Mouse (Mus musculus) forebrain, embryonic 14.5 days (tissue): ENCODE results near the gene Ptger1. TPM values are rescaled to one million over a fixed set of nuclear protein-coding genes. Genes with fewer than 3 reads are reported as not detected.
A peak's percentile ranks its signal among the peaks of the same experiment; 100 is the strongest.

Experiments
- ATAC-seq: fragments of 200-750 bp; cut with Nextera tagmentation; 2 replicates; pipeline ENCODE4 v1.8.0; 2017; ENCODE audit warnings: mild to moderate bottlenecking, moderate library complexity
- DNase-seq: peaks from one replicate; pipeline ENCODE4 v3.0.0-alpha.2; 2015; ENCODE audit warnings: low spot score
- H3K27ac ChIP-seq: fragments of 300-500 bp; sonication (generic); 2 replicates; pipeline ENCODE4 v1.5.1; 2014; ENCODE audit warnings: low read depth, mild to moderate bottlenecking, control low read depth, low read length, moderate library complexity
- H3K27me3 ChIP-seq: fragments of 300-500 bp; sonication (generic); replicated peaks from 2 replicates; pipeline ENCODE4 v1.6.1; 2014; ENCODE audit warnings: low read length, control low read depth, mixed read lengths; ENCODE audit not compliant: control insufficient read depth, insufficient read depth
- H3K36me3 ChIP-seq: fragments of 300-500 bp; sonication (generic); 2 replicates; pipeline ENCODE4 v1.6.1; 2014; ENCODE audit warnings: low read length, control low read depth; ENCODE audit not compliant: control insufficient read depth, insufficient read depth
- H3K4me1 ChIP-seq: fragments of 300-500 bp; sonication (generic); 2 replicates; pipeline ENCODE4 v1.6.1; 2014; ENCODE audit warnings: antibody characterized with exemption, low read length, control low read depth; ENCODE audit not compliant: control insufficient read depth, insufficient read depth
- H3K4me2 ChIP-seq: fragments of 300-500 bp; sonication (generic); 2 replicates; pipeline ENCODE4 v1.6.1; 2014; ENCODE audit warnings: mild to moderate bottlenecking, control low read depth, low read length
- H3K4me3 ChIP-seq: fragments of 300-500 bp; sonication (generic); 2 replicates; pipeline ENCODE4 v1.5.1; 2014; ENCODE audit warnings: low read depth, low read length, control low read depth
- H3K9ac ChIP-seq: fragments of 300-500 bp; sonication (generic); 2 replicates; pipeline ENCODE4 v1.6.1; 2014; ENCODE audit warnings: mild to moderate bottlenecking, low read length, control low read depth, moderate library complexity
- H3K9me3 ChIP-seq: fragments of 300-500 bp; sonication (generic); replicated peaks from 2 replicates; pipeline ENCODE4 v1.6.1; 2016; ENCODE audit warnings: low read length, control low read depth, mixed read lengths; ENCODE audit not compliant: control insufficient read depth
- WGBS: fragments of 180-500 bp; shearing (Covaris S2); extraction: QIAGEN DNeasy Blood & Tissue Kit; methylation state at CpG from one replicate; pipeline ENCODE4 v1.1.7; 2014; 5-methylcytosine and 5-hydroxymethylcytosine counted together
- polyA plus RNA-seq: library from polyadenylated mRNA; unstranded; fragments of >200 nt; fragmentation: Nextera tagmentation; extraction: Ambion mirVana; gene quantifications from 2 replicates; pipeline ENCODE4 v1.2.1, GENCODE M21; 2014

Gene Ptger1
- polyA plus RNA-seq, 1 experiment from 2014 or later, result 0.27 TPM

DNA sequence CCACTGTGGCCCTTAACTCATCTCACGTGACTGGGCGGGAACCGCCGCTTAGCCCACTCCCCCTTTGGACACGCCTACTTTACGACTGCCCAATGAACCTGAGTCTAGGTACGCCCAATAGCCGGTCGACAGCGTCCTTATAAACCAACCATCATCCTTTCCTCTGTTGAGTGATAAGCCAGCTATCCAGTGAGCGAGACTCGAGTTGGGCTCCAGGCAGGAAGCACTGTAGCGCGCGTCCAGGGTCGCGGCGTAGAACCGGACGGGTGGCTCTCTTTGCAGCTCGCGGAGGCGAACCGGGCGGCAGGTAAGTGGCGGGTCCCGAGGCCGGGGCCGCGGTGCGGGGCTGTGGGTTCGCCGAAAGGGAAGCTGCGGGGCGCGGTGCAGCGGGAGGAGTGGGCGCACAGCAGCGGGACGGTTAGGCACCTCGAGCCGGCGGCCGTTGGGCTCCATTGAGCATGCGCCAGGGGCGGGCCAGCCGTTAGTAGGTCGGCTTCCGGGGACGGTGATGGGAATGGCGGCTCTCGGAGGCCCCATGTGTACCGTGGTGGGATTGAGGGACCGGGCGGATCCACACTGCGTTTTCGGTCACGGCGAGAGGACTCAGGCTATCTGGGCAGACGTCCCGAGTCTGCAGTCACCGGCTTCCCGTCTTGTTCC is 48.7 kb downstream of the Ptger1 start, which contains the start of gene Ddx39:
Ddx39 (plus strand) TSS at position 147 of the 660 bp plus-strand sequence.
- under 1% methylated on average over 63 of the region's 63 CpGs for WGBS
- H3K27ac ChIP-seq, result peak within 1 kb of the TSS; percentile 90
- H3K27me3 ChIP-seq, result no peaks in the 10 kb centered on the region
- DNase-seq, result peak; percentile 99
- H3K9me3 ChIP-seq, result no peaks in the 10 kb centered on the region
- H3K36me3 ChIP-seq, result peaks cover 11% of the 10 kb centered on the region
- H3K4me1 ChIP-seq, result peaks cover 11% of the 10 kb centered on the region
- H3K4me3 ChIP-seq, result peak within 1 kb of the TSS; percentile 89
- peak within 1 kb of the TSS; percentile 86 for H3K9ac ChIP-seq
- peak within 1 kb of the TSS; percentile 92 for H3K4me2 ChIP-seq
- ATAC-seq, result peak; percentile 100

DNA sequence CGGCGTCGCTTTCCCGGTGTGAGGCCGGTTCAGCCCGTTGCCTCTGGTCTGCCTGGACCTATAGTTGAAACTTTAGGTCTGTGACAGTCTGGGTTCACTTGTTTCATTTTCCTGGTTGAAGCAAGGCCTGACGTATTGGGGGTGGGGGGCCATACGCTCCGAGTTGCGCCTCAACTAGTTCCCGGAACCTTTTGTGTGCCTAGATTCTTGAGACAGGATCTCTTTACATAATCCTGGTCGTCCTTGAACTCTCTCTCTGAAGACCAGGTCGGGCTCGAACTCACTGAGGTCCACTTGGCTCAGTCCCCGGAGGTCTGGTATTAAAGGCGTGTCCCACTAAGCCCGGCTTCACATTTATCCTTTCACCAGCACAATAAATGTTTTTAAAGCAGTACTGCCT is 49.3 kb downstream of the Ptger1 start:
- no peak for DNase-seq
- ATAC-seq, result no peak
- peaks cover 17% of the 10 kb centered on the region for H3K36me3 ChIP-seq
- peak overlapping the region; percentile 92 for H3K4me2 ChIP-seq
- peak overlapping the region; percentile 86 for H3K9ac ChIP-seq
- no peaks in the 10 kb centered on the region for H3K9me3 ChIP-seq
- H3K27ac ChIP-seq, result no peak overlapping the region; the same call in 1 of the 2 replicates
- H3K4me1 ChIP-seq, result peaks cover 11% of the 10 kb centered on the region
- peak overlapping the region; percentile 89 for H3K4me3 ChIP-seq
- WGBS, result 2% methylated on average over 17 of the region's 17 CpGs
- no peaks in the 10 kb centered on the region for H3K27me3 ChIP-seq

DNA sequence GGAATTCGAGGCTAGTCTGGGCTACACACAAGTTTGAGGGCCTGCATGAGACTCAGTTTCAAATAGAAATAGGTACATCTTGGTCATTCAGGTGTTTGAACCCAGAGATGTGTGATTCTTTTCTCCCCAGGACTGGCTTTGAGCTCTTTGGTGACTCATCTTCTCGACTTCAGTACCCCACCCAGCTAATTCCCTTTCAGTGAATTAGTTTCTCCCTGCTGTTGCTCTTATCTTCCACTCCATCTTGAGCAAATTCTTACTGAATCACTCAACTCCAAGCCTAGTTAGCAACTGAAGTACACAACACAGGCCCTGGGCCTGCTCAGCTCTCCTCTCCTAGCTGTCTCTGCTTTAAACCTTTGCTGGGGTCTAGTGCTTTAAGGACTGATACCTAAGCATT is 50.1 kb downstream of the Ptger1 start:
- Histone ChIP-seq H3K27ac (no peak overlapping the region), H3K9ac (peak overlapping the region; percentile 0; the same call in 1 of the 2 replicates), H3K27me3 (no peaks in the 10 kb centered on the region), H3K4me1 (peaks cover 11% of the 10 kb centered on the region), H3K9me3 (no peaks in the 10 kb centered on the region), H3K4me3 (peak overlapping the region; percentile 89), H3K4me2 (peak overlapping the region; percentile 92), H3K36me3 (peaks cover 25% of the 10 kb centered on the region)
- no peak for DNase-seq
- no peak for ATAC-seq
- 74% methylated on average over 2 of the region's 2 CpGs for WGBS

DNA sequence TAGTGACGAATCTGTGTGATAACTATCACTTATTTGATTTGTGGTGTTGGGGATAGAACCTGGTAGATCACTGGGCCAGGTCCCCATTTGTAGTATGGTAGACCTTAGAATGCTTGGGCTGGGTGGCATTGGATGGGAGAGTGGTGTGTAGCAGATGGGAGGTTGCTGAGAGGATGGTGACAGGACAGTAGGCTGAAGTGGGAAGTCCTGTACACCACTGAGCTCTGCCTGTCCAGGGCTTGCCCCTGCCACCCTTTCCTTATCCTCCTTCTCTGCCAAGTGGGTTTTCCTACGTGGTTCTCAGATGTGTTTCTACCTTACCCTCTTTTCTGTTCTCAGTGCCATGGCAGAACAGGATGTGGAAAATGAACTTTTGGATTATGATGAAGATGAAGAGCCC is 52.6 kb downstream of the Ptger1 start:
- ATAC-seq, result no peak
- no peaks in the 10 kb centered on the region for H3K9me3 ChIP-seq
- no peak for DNase-seq
- no peak overlapping the region for H3K4me2 ChIP-seq
- WGBS, result 90% methylated on average over 2 of the region's 2 CpGs
- H3K27me3 ChIP-seq, result no peaks in the 10 kb centered on the region
- H3K4me1 ChIP-seq, result peaks cover 11% of the 10 kb centered on the region
- H3K4me3 ChIP-seq, result no peak overlapping the region
- H3K27ac ChIP-seq, result no peak overlapping the region
- H3K9ac ChIP-seq, result no peak overlapping the region
- H3K36me3 ChIP-seq, result peaks cover 50% of the 10 kb centered on the region

DNA sequence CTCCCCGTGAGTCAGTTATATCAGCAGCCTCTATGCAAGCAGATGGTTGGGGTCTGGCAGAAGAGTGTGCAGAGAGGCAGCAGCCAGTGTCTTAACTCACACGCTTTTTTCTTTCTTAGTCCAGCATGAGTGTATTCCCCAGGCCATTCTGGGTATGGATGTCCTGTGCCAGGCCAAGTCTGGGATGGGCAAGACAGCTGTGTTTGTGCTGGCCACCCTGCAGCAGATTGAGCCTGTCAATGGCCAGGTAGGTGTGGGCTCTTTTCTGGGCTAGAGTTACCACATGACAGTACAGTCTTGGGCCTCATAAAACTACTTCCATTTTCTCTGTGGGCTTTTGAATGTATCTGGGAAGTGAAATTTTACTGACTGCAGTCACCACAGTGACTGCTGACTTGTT is 53.2 kb downstream of the Ptger1 start:
- Histone ChIP-seq H3K4me2 (no peak overlapping the region), H3K27me3 (no peaks in the 10 kb centered on the region), H3K27ac (no peak overlapping the region), H3K36me3 (peaks cover 56% of the 10 kb centered on the region), H3K9ac (no peak overlapping the region), H3K9me3 (no peaks in the 10 kb centered on the region), H3K4me1 (peaks cover 11% of the 10 kb centered on the region), H3K4me3 (no peak overlapping the region)
- ATAC-seq, result no peak
- no peak for DNase-seq
- WGBS, result 89% methylated on average over 2 of the region's 2 CpGs

DNA sequence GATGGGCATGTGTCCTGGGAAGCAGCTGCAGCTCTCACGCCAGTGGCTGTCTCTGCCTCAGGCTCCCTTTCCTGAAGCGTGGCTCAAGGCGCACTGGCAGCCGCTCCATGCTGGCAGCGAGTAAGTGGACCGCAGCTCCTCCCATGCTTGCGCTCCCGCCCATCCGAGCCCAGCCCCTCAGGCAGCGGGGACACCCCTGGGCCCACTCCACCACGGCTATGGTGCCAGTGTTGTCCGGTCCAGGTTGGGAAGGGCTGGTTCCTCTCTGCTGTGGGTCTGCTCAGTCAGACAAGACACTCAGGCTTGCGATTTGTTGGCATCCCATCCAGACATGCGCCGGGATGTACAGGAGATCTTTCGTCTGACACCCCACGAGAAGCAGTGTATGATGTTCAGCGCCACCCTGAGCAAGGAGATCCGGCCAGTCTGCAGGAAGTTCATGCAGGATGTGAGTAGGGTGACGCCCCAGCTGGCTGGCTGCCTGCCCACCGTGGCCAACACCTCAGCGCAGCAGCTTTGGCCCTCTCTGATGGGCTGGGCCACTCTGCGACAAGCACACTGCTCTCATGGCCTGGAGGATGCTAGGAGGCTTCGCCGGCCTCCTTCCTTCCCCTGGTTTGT is 55.0 kb downstream of the Ptger1 start:
- Histone ChIP-seq H3K36me3 (peaks cover 71% of the 10 kb centered on the region), H3K4me2 (no peak overlapping the region), H3K9me3 (no peaks in the 10 kb centered on the region), H3K4me3 (no peak overlapping the region), H3K27me3 (no peaks in the 10 kb centered on the region), H3K27ac (no peak overlapping the region), H3K4me1 (peaks cover 4% of the 10 kb centered on the region), H3K9ac (no peak overlapping the region)
- WGBS, result 90% methylated on average over 25 of the region's 25 CpGs
- ATAC-seq (no peak), DNase-seq (no peak)

Other genes starting within 250 kb of the Ptger1 start
- 232 and 263 TPM in 2 replicates for gene Scoc, start 208.3 kb upstream of the Ptger1 start, polyA plus RNA-seq
- gene Olfr370, start 130.9 kb upstream of the Ptger1 start, polyA plus RNA-seq, result not detected in 2 replicates
- 370 and 449 TPM in 2 replicates for gene Ndufb7, start 100.0 kb upstream of the Ptger1 start, polyA plus RNA-seq
- 806 and 815 TPM in 2 replicates for gene Tecr, start 58.7 kb upstream of the Ptger1 start, polyA plus RNA-seq
- gene Dnajb1, start 58.5 kb upstream of the Ptger1 start, polyA plus RNA-seq, result 30.1 and 43.0 TPM in 2 replicates
- 108 and 122 TPM in 2 replicates for gene Gipc1, start 14.0 kb upstream of the Ptger1 start, polyA plus RNA-seq
- gene Pkn1, start 32.5 kb downstream of the Ptger1 start, polyA plus RNA-seq, result 20.9 and 21.9 TPM in 2 replicates
- gene Ddx39, start 48.5 kb downstream of the Ptger1 start, polyA plus RNA-seq, result 120 and 133 TPM in 2 replicates
- gene Adgre5, start 74.6 kb downstream of the Ptger1 start, polyA plus RNA-seq, result 9.3 and 12.4 TPM in 2 replicates
- gene Adgrl1, start 233.4 kb downstream of the Ptger1 start, polyA plus RNA-seq, result 44.4 and 50.9 TPM in 2 replicates